Mouse (Mus musculus) kidney, adult 2 months (tissue): ENCODE results near the gene Ldb3.

Experiments
- CTCF ChIP-seq: fragments of 200-500 bp; conservative IDR thresholded peaks from 2 replicates; pipeline ENCODE4 v1.5.1; 2011; ENCODE audit warnings: low read depth, mild to moderate bottlenecking, control low read depth, low read length, moderate library complexity, mixed read lengths; ENCODE audit not compliant: insufficient read depth, insufficient read length
- POLR2A ChIP-seq: fragments of 200-500 bp; IDR thresholded peaks from one replicate; pipeline ENCODE4 v1.6.1; 2011; ENCODE audit warnings: low read depth, low read length, control low read depth

DNA sequence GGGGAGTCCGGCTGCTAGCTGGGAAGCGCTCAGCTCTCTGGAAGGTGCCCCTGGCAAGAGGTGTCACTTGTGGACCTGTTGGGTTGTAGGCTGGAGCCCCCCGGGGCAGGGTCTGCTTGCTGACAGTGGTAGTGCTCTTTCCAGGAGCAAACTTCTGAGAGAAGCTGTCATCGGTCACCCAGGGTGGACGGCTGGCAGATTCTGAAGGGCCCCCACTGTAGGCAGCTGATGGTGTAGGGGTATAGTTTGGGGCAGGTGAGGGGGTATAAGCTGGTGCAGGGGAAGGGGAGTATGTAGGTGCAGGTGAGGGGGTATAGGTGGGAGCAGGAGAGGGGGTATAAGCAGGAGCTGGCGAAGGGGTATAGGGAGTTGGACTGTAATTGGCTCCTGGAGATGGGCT, 44.5 kb downstream of the Ldb3 start:
- TF ChIP-seq CTCF (no peak), POLR2A (no peak)
